Mouse (Mus musculus) liver, adult 2 months (tissue): Measurements from ENCODE around the gene Vsig8. TPM values are rescaled to one million over a fixed set of nuclear protein-coding genes. Genes with fewer than 3 reads are reported as not detected.

ENCODE experiments used
- DNase-seq: peaks from one replicate; pipeline ENCODE4 v3.0.0-alpha.2; 2011; ENCODE audit warnings: low read depth, low spot score; ENCODE audit errors: extremely low read depth
- H3K27ac ChIP-seq: fragments of 200-500 bp; replicated peaks from 2 replicates; pipeline ENCODE4 v1.5.1; 2012; ENCODE audit warnings: low read depth, mild to moderate bottlenecking, control low read depth, inconsistent platforms, low read length; ENCODE audit not compliant: insufficient read depth
- H3K27me3 ChIP-seq: fragments of 200-500 bp; 2 replicates; pipeline ENCODE4 v1.6.1; 2012; ENCODE audit warnings: mild to moderate bottlenecking, moderate library complexity, low read length, inconsistent platforms; ENCODE audit not compliant: control insufficient read depth, insufficient read depth
- H3K36me3 ChIP-seq: fragments of 200-500 bp; 2 replicates; pipeline ENCODE4 v1.6.1; 2012; ENCODE audit warnings: low read length, inconsistent platforms; ENCODE audit not compliant: control insufficient read depth, insufficient read depth
- H3K4me1 ChIP-seq: fragments of 200-500 bp; 2 replicates; pipeline ENCODE4 v1.6.1; 2011; ENCODE audit warnings: low read length; ENCODE audit not compliant: control insufficient read depth, insufficient read depth
- H3K4me3 ChIP-seq: fragments of 200-500 bp; 2 replicates; pipeline ENCODE4 v1.5.1; 2011; ENCODE audit warnings: low read depth, mild to moderate bottlenecking, control low read depth, low read length, moderate library complexity; ENCODE audit not compliant: insufficient read depth
- H3K79me2 ChIP-seq: fragments of 200-500 bp; 2 replicates; pipeline ENCODE4 v1.6.1; 2012; ENCODE audit warnings: inconsistent platforms, mild to moderate bottlenecking, low read length, moderate library complexity; ENCODE audit not compliant: control insufficient read depth, insufficient read depth
- H3K9ac ChIP-seq: fragments of 200-500 bp; 2 replicates; pipeline ENCODE4 v1.6.1; 2012; ENCODE audit warnings: low read depth, mild to moderate bottlenecking, control low read depth, inconsistent platforms, low read length
- CTCF ChIP-seq: fragments of 200-500 bp; IDR thresholded peaks from 2 replicates; pipeline ENCODE4 v1.5.1; 2011; ENCODE audit warnings: low read depth, low read length, control low read depth
- POLR2A ChIP-seq: fragments of 200-500 bp; IDR thresholded peaks from 2 replicates; pipeline ENCODE4 v1.6.1; 2011; ENCODE audit warnings: low read length, control low read depth; ENCODE audit not compliant: insufficient read depth; ENCODE audit errors: extremely low read depth
- WGBS: fragments of 180-500 bp; shearing (Covaris S2); methylation state at CpG from one replicate; pipeline ENCODE4 v1.1.7; 2018; 5-methylcytosine and 5-hydroxymethylcytosine counted together
- polyA plus RNA-seq: library from polyadenylated mRNA; depleted of rRNA; stranded (reverse); fragments of >200 nt; gene quantifications from 2 replicates; pipeline ENCODE4 v1.2.3, GENCODE M21; 2012
- total RNA-seq: library from RNA; depleted of rRNA; stranded (reverse); fragments of >200 nt; gene quantifications from 2 replicates; pipeline ENCODE4 v1.2.3, GENCODE M21; 2014

Vsig8 gene
- total and polyA plus RNA-seq, 2 experiments = not detected

DNA sequence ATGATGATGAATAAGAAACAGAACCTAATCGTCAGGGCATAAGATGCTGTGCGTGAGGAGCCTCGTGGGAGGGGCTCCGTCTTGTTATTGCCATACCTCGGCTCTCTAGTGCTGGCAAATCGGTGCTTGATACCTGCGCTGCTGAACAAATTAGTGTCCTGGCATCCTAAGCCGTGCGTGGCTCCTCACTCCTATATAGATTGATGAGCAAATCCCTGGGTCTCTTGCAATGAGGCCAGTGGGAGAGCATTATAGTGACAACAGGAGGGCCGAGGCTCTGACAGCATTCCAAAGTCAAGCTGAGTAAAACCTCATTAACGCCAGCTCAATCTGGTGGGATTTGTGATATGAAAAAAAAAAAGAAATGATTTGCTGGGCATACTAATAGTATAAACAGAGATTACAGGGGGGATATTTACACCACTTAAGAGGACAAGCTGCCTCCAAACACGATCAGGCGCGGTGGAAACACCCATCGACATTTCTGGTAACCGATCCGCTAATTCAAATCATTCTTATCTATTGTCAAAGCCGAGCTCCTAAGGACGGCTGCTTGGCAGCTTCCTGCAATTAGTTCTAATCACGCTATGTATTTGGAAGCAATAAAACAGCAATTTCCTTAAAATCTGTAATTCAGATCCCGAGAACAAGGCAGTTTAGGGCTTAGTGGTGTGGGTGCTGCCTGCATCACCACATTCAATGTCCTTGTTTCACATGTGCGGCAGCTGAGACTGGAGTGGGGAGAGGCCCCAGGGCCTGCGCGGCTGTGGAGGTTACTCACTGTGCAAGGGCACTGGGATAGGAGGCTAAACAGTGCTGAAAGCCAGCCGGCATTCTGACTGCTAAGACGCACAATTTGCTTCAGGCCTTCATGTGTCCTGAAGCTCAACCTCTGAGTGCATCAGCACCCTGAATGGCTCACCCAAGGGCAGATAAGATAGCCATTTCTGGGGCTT is 30.2 kb downstream of the Vsig8 start:
- Histone ChIP-seq H3K27me3 (no peaks in the 10 kb centered on the region), H3K9ac (no peak overlapping the region), H3K36me3 (no peaks in the 10 kb centered on the region), H3K79me2 (no peaks in the 10 kb centered on the region), H3K27ac (no peak overlapping the region), H3K4me3 (no peak overlapping the region), H3K4me1 (no peaks in the 10 kb centered on the region; the same call in 1 of the 2 replicates)
- DNase-seq = no peak
- TF ChIP-seq CTCF = no peak
- no peak for TF ChIP-seq POLR2A
- WGBS = 40% methylated on average over 26 of the region's 26 CpGs

- Histone ChIP-seq H3K27ac (no peak within 1 kb of the TSS), H3K36me3 (no peaks in the 10 kb centered on the region), H3K9ac (no peak within 1 kb of the TSS), H3K79me2 (no peaks in the 10 kb centered on the region), H3K4me1 (no peaks in the 10 kb centered on the region; the same call in 1 of the 2 replicates), H3K27me3 (no peaks in the 10 kb centered on the region), H3K4me3 (no peak within 1 kb of the TSS)
- DNase-seq = peak; percentile 40
- TF ChIP-seq POLR2A (no peak), CTCF (no peak)
- 67% methylated on average over 7 of the region's 7 CpGs for WGBS
These were observed 34.6 kb downstream of the Vsig8 start, which contains the start of gene Slamf8 for GRCm38 (mm10) chr1:172590385-172590784. TSS of gene Slamf8 (minus strand) at chr1:172590568.

GRCm38 (mm10) chr1:172593321-172593720 is 37.6 kb downstream of the Vsig8 start:
- 57% methylated on average over 3 of the region's 3 CpGs for WGBS
- TF ChIP-seq CTCF = no peak
- TF ChIP-seq POLR2A = no peak
- no peak overlapping the region for H3K27ac ChIP-seq
- no peak overlapping the region for H3K4me3 ChIP-seq
- no peak overlapping the region for H3K9ac ChIP-seq
- no peaks in the 10 kb centered on the region for H3K79me2 ChIP-seq
- DNase-seq = no peak
- no peaks in the 10 kb centered on the region; the same call in 1 of the 2 replicates for H3K4me1 ChIP-seq
- H3K27me3 ChIP-seq = no peaks in the 10 kb centered on the region
- no peaks in the 10 kb centered on the region for H3K36me3 ChIP-seq

GRCm38 (mm10) chr1:172593956-172594355 is 38.2 kb downstream of the Vsig8 start:
- no peaks in the 10 kb centered on the region for H3K27me3 ChIP-seq
- WGBS = 85% methylated on average over 2 of the region's 2 CpGs
- no peak overlapping the region for H3K4me3 ChIP-seq
- H3K4me1 ChIP-seq = no peaks in the 10 kb centered on the region; the same call in 1 of the 2 replicates
- H3K79me2 ChIP-seq = no peaks in the 10 kb centered on the region
- no peak overlapping the region for H3K27ac ChIP-seq
- TF ChIP-seq CTCF = no peak
- no peak for TF ChIP-seq POLR2A
- H3K36me3 ChIP-seq = no peaks in the 10 kb centered on the region
- no peak overlapping the region for H3K9ac ChIP-seq
- no peak for DNase-seq

DNA sequence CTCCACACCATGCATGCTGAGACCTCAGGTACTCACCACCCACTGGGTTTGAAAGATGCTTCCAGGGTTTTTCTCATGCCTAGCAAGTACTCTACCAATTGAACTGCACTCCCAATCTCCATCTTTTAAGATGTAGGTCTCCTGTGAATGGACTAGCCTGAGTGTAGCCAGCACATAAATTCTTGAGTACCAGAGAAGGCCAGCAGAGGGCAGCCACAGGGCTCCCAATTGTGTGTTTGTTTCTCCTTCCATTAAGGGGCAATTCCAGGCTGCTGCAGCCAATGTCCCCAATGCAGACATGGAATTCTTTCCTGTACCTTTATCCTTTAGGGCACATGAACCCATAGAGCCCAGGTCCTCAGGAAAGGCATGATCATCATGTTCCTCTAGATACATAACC is 38.8 kb downstream of the Vsig8 start:
- no peaks in the 10 kb centered on the region for H3K79me2 ChIP-seq
- H3K9ac ChIP-seq = no peak overlapping the region
- no peaks in the 10 kb centered on the region for H3K27me3 ChIP-seq
- no peak overlapping the region for H3K4me3 ChIP-seq
- TF ChIP-seq POLR2A (no peak), CTCF (peak; percentile 53; the same call in 1 of the 2 replicates)
- no peak overlapping the region for H3K27ac ChIP-seq
- DNase-seq = no peak
- H3K36me3 ChIP-seq = no peaks in the 10 kb centered on the region
- H3K4me1 ChIP-seq = no peaks in the 10 kb centered on the region; the same call in 1 of the 2 replicates

GRCm38 (mm10) chr1:172602326-172602725 is 46.6 kb downstream of the Vsig8 start, which contains the start of gene Fcrl6:
TSS of gene Fcrl6 (minus strand) at chr1:172602551.
- TF ChIP-seq POLR2A (no peak), CTCF (no peak)
- H3K9ac ChIP-seq = no peak within 1 kb of the TSS
- no peak within 1 kb of the TSS for H3K4me3 ChIP-seq
- H3K27me3 ChIP-seq = no peaks in the 10 kb centered on the region
- H3K4me1 ChIP-seq = no peaks in the 10 kb centered on the region
- H3K36me3 ChIP-seq = no peaks in the 10 kb centered on the region
- H3K27ac ChIP-seq = no peak within 1 kb of the TSS
- 53% methylated on average over 1 of the region's 1 CpGs for WGBS
- H3K79me2 ChIP-seq = no peaks in the 10 kb centered on the region
- no peak for DNase-seq
